Comparison of ENCODE assay signal across 12 mouse cellular contexts in genomic region chr2:93191488-93192181, GRCm38 (mm10). TPM values are rescaled to one million over a fixed set of nuclear protein-coding genes. Genes with fewer than 3 reads are reported as not detected.
DNase-seq lines count a peak whose midpoint lies in the region; ATAC-seq lines count a peak whose summit lies in the region.
"Had no signal": no experiment of that assay in that cellular context is flagged by ENCODE, and none has a peak within 500 bp of the region (broad histone marks: within the 10 kb centered on the region; RNA-seq: fewer than 3 reads in every experiment).

No protein-coding gene starts in this region.

- H3K9me3 ChIP-seq in forebrain, embryonic 15.5 days: no peaks in the 10 kb centered on the region
- H3K9me3 ChIP-seq in midbrain, embryonic 10.5 days (replicated peaks): no peaks in the 10 kb centered on the region

- ATAC-seq in forebrain, embryonic 15.5 days (replicated peaks): no peak
- ATAC-seq: lung, postnatal 0 days had no signal

- no peaks in the 10 kb centered on the region for H3K36me3 ChIP-seq in forebrain, embryonic 15.5 days
- peaks cover 48% of the 10 kb centered on the region for H3K36me3 ChIP-seq in midbrain, embryonic 10.5 days

- H3K4me3 ChIP-seq in forebrain, embryonic 15.5 days: no peak overlapping the region
- H3K4me3 ChIP-seq in midbrain, embryonic 10.5 days: peak overlapping the region; percentile 98
- H3K4me3 ChIP-seq: erythroblast, embryonic 14.5 days had no signal

- peak; percentile 18 to 36 for DNase-seq in thymus, postnatal 10 days (ENCODE audit: low spot score in 2 of 2)
- DNase-seq in thymus, postnatal 0 days (ENCODE audit: low spot score): no peak
- DNase-seq in midbrain, embryonic 10.5 days (ENCODE audit: low spot score): no peak
- DNase-seq in ovary, adult 18-20 months (ENCODE audit: low spot score): no peak
- no peak for DNase-seq in embryo, embryonic 10 days (ENCODE audit: low spot score)
- DNase-seq in urinary bladder, postnatal 36 days (ENCODE audit: low spot score in 2 of 2): no peak
- no peak for DNase-seq in frontal cortex, postnatal 14 days (ENCODE audit: low spot score in 2 of 2)
- DNase-seq: cerebellum, adult 18-20 months; heart, adult 18-20 months had no signal

- peak overlapping the region; percentile 70 for H3K4me2 ChIP-seq in forebrain, embryonic 15.5 days (replicated peaks)

- H3K27ac ChIP-seq in forebrain, embryonic 15.5 days (replicated peaks): 0 out of 2 replicates have a peak overlapping the region, but pooled peaks have one; percentile 9
- peak overlapping the region; percentile 97 for H3K27ac ChIP-seq in midbrain, embryonic 10.5 days (replicated peaks)

- H3K4me1 ChIP-seq in forebrain, embryonic 15.5 days: peaks cover 70% of the 10 kb centered on the region
- peaks cover 95% of the 10 kb centered on the region for H3K4me1 ChIP-seq in midbrain, embryonic 10.5 days

- peak overlapping the region; percentile 25; the same call in 1 of the 2 replicates for H3K9ac ChIP-seq in forebrain, embryonic 15.5 days (replicated peaks)

- no peaks in the 10 kb centered on the region for H3K27me3 ChIP-seq in forebrain, embryonic 15.5 days
- H3K27me3 ChIP-seq in midbrain, embryonic 10.5 days (ENCODE audit: low read depth, poor library complexity, severe bottlenecking): peaks cover 12% of the 10 kb centered on the region

- WGBS in forebrain, embryonic 15.5 days: 72% methylated on average over 14 of the region's 14 CpGs
- WGBS in midbrain, embryonic 10.5 days: 59% methylated on average over 14 of the region's 14 CpGs

RNA-seq across cellular contexts. Expression of gene Trp53i11, which starts 4.3 kb away (rescaled TPM):
- polyA plus RNA-seq in thymus, postnatal 0 days (2015; fragmentation: Nextera tagmentation; extraction: Ambion mirVana): 43.1 and 52.4 TPM in 2 replicates
- polyA plus RNA-seq in forebrain, embryonic 15.5 days (2015; fragmentation: Nextera tagmentation; extraction: Ambion mirVana): 90.5 and 110 TPM in 2 replicates
- polyA plus RNA-seq in midbrain, embryonic 10.5 days (2016; fragmentation: Nextera tagmentation; extraction: Ambion mirVana): 171 and 214 TPM in 2 replicates

Comparison
In these comparisons a context has a peak if more than half of its experiments do, and no peak if none do; other contexts are left out.
1. DNase-seq: peak in thymus, postnatal 10 days (2 of 2); none in thymus, postnatal 0 days (single experiment), midbrain, embryonic 10.5 days (single experiment), ovary, adult 18-20 months (single experiment), embryo, embryonic 10 days (single experiment), urinary bladder, postnatal 36 days (0 of 2) and frontal cortex, postnatal 14 days (0 of 2).